Mouse (Mus musculus) hindbrain, postnatal 0 days (tissue): ENCODE data around the gene Pigp. TPM values are rescaled to one million over a fixed set of nuclear protein-coding genes. Genes with fewer than 3 reads are reported as not detected.

Experiments used
- ATAC-seq: fragments of 200-750 bp; cut with Nextera tagmentation; 2 replicates; pipeline ENCODE4 v1.8.0; 2017; ENCODE audit warnings: mild to moderate bottlenecking, moderate TSS enrichment, moderate library complexity
- DNase-seq: peaks from one replicate; pipeline ENCODE4 v3.0.0-alpha.2; 2015; ENCODE audit warnings: low spot score
- H3K27ac ChIP-seq: fragments of 300-500 bp; sonication (generic); 2 replicates; pipeline ENCODE4 v1.5.1; 2014; ENCODE audit warnings: mild to moderate bottlenecking
- H3K27me3 ChIP-seq: fragments of 300-500 bp; sonication (generic); 2 replicates; pipeline ENCODE4 v1.6.1; 2014; ENCODE audit warnings: low read length, mixed read lengths; ENCODE audit not compliant: insufficient read depth
- H3K36me3 ChIP-seq: fragments of 300-500 bp; sonication (generic); 2 replicates; pipeline ENCODE4 v1.6.1; 2014; ENCODE audit warnings: low read length, mixed read lengths; ENCODE audit not compliant: insufficient read depth
- H3K4me1 ChIP-seq: fragments of 300-500 bp; sonication (generic); 2 replicates; pipeline ENCODE4 v1.6.1; 2014; ENCODE audit warnings: antibody characterized with exemption, low read length, mixed read lengths; ENCODE audit not compliant: insufficient read depth
- H3K4me2 ChIP-seq: fragments of 300-500 bp; sonication (generic); 2 replicates; pipeline ENCODE4 v1.6.1; 2014; ENCODE audit warnings: low read depth, mild to moderate bottlenecking, low read length, moderate library complexity, mixed read lengths
- H3K4me3 ChIP-seq: fragments of 300-500 bp; sonication (generic); 2 replicates; pipeline ENCODE4 v1.5.1; 2014; ENCODE audit warnings: low read length
- H3K9ac ChIP-seq: fragments of 300-500 bp; sonication (generic); replicated peaks from 2 replicates; pipeline ENCODE4 v1.6.1; 2014; ENCODE audit warnings: mild to moderate bottlenecking, low read length, moderate library complexity, mixed read lengths
- H3K9me3 ChIP-seq: fragments of 300-500 bp; sonication (generic); 2 replicates; pipeline ENCODE4 v1.6.1; 2016; ENCODE audit warnings: low read length, mixed read lengths
- CTCF ChIP-seq: IDR thresholded peaks from 2 replicates; pipeline ENCODE4 v1.5.1; 2016; ENCODE audit warnings: antibody characterized with exemption, control low read depth, low read depth
- WGBS: fragments of 180-500 bp; shearing (Covaris S2); extraction: QIAGEN DNeasy Blood & Tissue Kit; methylation state at CpG from one replicate; pipeline ENCODE4 v1.1.7; 2014; 5-methylcytosine and 5-hydroxymethylcytosine counted together
- polyA plus RNA-seq: library from polyadenylated mRNA; unstranded; fragments of >200 nt; fragmentation: Nextera tagmentation; extraction: Ambion mirVana; gene quantifications from 2 replicates; pipeline ENCODE4 v1.2.1, GENCODE M21; 2015
- total RNA-seq: library from RNA; depleted of rRNA; stranded (reverse); fragments of >200 nt; gene quantifications from 2 replicates; pipeline ENCODE4 v1.2.3, GENCODE M21; 2014

The Pigp gene
- total and polyA plus RNA-seq, 2 experiments from 2014 or later = 100 to 139 TPM

GRCm38 (mm10) chr16:94379386-94379785 is 7.7 kb upstream of the Pigp start:
- Histone ChIP-seq H3K4me3 (no peak overlapping the region), H3K27me3 (no peaks in the 10 kb centered on the region), H3K4me2 (no peak overlapping the region), H3K9me3 (no peaks in the 10 kb centered on the region), H3K27ac (no peak overlapping the region), H3K36me3 (no peaks in the 10 kb centered on the region), H3K9ac (no peak overlapping the region), H3K4me1 (no peaks in the 10 kb centered on the region; the same call in 1 of the 2 replicates)
- ATAC-seq = no peak
- no peak for TF ChIP-seq CTCF
- 89% methylated on average over 1 of the region's 1 CpGs for WGBS
- no peak for DNase-seq

- peak; percentile 82 for ATAC-seq
- Histone ChIP-seq H3K27ac (peak overlapping the region; percentile 100), H3K4me1 (peaks cover 20% of the 10 kb centered on the region), H3K4me2 (peak overlapping the region; percentile 78), H3K27me3 (no peaks in the 10 kb centered on the region), H3K36me3 (no peaks in the 10 kb centered on the region), H3K9me3 (no peaks in the 10 kb centered on the region), H3K4me3 (peak overlapping the region; percentile 97), H3K9ac (peak overlapping the region; percentile 99)
- peak; percentile 76 for DNase-seq
- under 1% methylated on average over 43 of the region's 43 CpGs for WGBS
- TF ChIP-seq CTCF = no peak
Measured at GRCm38 (mm10) chr16:94370915-94371300, 734 bp downstream of the Pigp start.

DNA sequence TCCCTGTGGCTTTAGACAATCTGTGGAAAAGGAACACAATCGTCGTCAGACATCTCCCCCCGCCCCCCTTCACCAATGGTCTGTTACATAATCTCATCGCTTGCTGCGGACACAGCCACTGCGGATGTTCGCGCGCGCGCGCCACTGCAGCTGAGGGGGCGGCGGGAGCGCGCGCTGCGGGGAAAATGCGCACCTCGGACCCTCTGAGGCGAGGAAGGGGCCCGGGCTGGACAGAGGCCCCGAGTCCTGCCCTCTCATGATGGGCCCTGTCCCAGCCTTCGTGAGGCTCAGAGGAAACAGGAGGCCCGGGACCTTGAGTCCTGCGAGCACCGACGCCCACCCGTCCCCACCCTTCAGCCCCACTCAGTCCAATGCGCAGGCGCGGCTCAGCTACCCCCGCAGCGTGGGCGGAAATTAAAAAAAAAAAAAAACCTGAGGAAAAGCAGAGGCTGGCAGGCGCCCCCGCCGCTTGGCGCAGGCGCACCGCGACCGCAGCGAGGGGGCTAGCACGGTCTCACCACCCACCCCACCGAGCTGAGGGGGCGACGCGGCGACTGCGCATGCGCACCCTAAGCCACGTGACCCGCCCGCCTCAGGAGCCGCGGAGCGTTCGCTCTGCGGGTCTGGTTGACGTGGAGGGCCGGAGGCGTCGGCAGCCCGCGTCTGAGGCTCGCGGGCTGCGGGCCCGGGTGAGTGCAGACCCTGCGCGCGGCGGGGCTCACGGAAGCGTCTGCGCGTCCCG is 1.3 kb downstream of the Pigp start, which contains the start of gene Ttc3:
TSS of gene Ttc3 (plus strand) at position 446 of the 742 bp plus-strand sequence.
- ATAC-seq = peak; percentile 85
- H3K9me3 ChIP-seq = no peaks in the 10 kb centered on the region
- H3K36me3 ChIP-seq = no peaks in the 10 kb centered on the region
- no peaks in the 10 kb centered on the region for H3K27me3 ChIP-seq
- WGBS = 1% methylated on average over 77 of the region's 79 CpGs
- H3K9ac ChIP-seq = peak within 1 kb of the TSS; percentile 99
- H3K4me2 ChIP-seq = peak within 1 kb of the TSS; percentile 78
- peak within 1 kb of the TSS; percentile 100 for H3K27ac ChIP-seq
- peak; percentile 99 for DNase-seq
- TF ChIP-seq CTCF = 0 out of 2 replicates have a peak, but pooled peaks have one; percentile 7
- H3K4me1 ChIP-seq = peaks cover 20% of the 10 kb centered on the region
- peak within 1 kb of the TSS; percentile 97 for H3K4me3 ChIP-seq

GRCm38 (mm10) chr16:94369596-94370172 is 2.0 kb downstream of the Pigp start:
- WGBS = 7% methylated on average over 6 of the region's 6 CpGs
- no peaks in the 10 kb centered on the region for H3K27me3 ChIP-seq
- H3K9ac ChIP-seq = peak overlapping the region; percentile 99
- no peaks in the 10 kb centered on the region for H3K9me3 ChIP-seq
- peak overlapping the region; percentile 100 for H3K27ac ChIP-seq
- peak overlapping the region; percentile 78 for H3K4me2 ChIP-seq
- H3K4me3 ChIP-seq = peak overlapping the region; percentile 97
- ATAC-seq = no peak
- DNase-seq = no peak
- H3K36me3 ChIP-seq = no peaks in the 10 kb centered on the region
- no peak for TF ChIP-seq CTCF
- H3K4me1 ChIP-seq = peaks cover 20% of the 10 kb centered on the region

DNA sequence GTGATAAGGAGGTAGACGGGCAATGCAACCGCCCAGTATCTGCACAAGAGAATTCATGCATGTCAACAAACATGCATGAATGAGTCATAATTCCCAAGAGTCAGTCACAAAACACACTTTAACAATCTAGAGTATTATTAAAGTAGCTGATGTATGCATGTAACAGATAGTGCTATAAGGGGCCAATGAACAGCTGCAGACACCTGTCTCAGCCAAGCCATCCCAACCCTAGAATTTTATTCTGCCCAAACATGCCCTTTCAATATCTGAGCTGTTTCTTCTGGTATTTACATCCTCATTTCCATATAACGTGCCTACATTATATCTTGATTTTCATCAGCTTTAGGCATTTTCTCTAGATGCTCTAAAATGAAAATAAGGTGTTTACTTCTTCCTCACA is 6.2 kb downstream of the Pigp start:
- DNase-seq = no peak
- Histone ChIP-seq H3K4me2 (no peak overlapping the region), H3K9me3 (no peaks in the 10 kb centered on the region), H3K36me3 (no peaks in the 10 kb centered on the region), H3K4me1 (peaks cover 17% of the 10 kb centered on the region; the same call in 1 of the 2 replicates), H3K27me3 (no peaks in the 10 kb centered on the region), H3K4me3 (no peak overlapping the region), H3K27ac (no peak overlapping the region), H3K9ac (no peak overlapping the region)
- WGBS = 90% methylated on average over 3 of the region's 3 CpGs
- no peak for TF ChIP-seq CTCF
- no peak for ATAC-seq

GRCm38 (mm10) chr16:94363814-94364213 is 7.8 kb downstream of the Pigp start:
- Histone ChIP-seq H3K27me3 (no peaks in the 10 kb centered on the region), H3K27ac (no peak overlapping the region), H3K4me2 (no peak overlapping the region), H3K9ac (no peak overlapping the region), H3K9me3 (no peaks in the 10 kb centered on the region), H3K4me1 (peaks cover 8% of the 10 kb centered on the region; the same call in 1 of the 2 replicates), H3K36me3 (no peaks in the 10 kb centered on the region), H3K4me3 (no peak overlapping the region)
- ATAC-seq (no peak), DNase-seq (no peak)
- TF ChIP-seq CTCF = no peak
- 89% methylated on average over 4 of the region's 4 CpGs for WGBS
